Mouse (Mus musculus): ENCODE data around the gene Sirt3. TPM values are rescaled to one million over a fixed set of nuclear protein-coding genes. Genes with fewer than 3 reads are reported as not detected.

The Sirt3 gene
- total RNA-seq, 1 experiment from 2014 or later, result 63.5 TPM

- peak; percentile 91 for DNase-seq
Observed at GRCm38 (mm10) chr7:140847755-140848580, 34.1 kb downstream of the Sirt3 start, which contains the start of gene Odf3. Gene Odf3, plus strand, starts transcription at chr7:140847805.

- DNase-seq, result peak; percentile 42
Observed at GRCm38 (mm10) chr7:140846676-140847075, 35.4 kb downstream of the Sirt3 start.

GRCm38 (mm10) chr7:140845683-140846082, 36.4 kb downstream of the Sirt3 start:
- DNase-seq, result peak; percentile 8

- peak; percentile 96 for DNase-seq
Observed at GRCm38 (mm10) chr7:140844905-140845665, 37.0 kb downstream of the Sirt3 start, which contains the start of gene Scgb1c1. Gene Scgb1c1, plus strand, starts transcription at chr7:140845547.

GRCm38 (mm10) chr7:140843806-140844205, 38.3 kb downstream of the Sirt3 start:
- DNase-seq, result peak; percentile 2

GRCm38 (mm10) chr7:140840750-140841735, 41.1 kb downstream of the Sirt3 start:
- DNase-seq, result no peak

- no peak for DNase-seq
Observed at GRCm38 (mm10) chr7:140839556-140839955, 42.6 kb downstream of the Sirt3 start.

GRCm38 (mm10) chr7:140836243-140837115, 45.6 kb downstream of the Sirt3 start:
- DNase-seq, result no peak

- no peak for DNase-seq
Observed at GRCm38 (mm10) chr7:140835758-140836087, 46.4 kb downstream of the Sirt3 start.

- peak; percentile 72 for DNase-seq
Observed at GRCm38 (mm10) chr7:140834968-140835757, 46.9 kb downstream of the Sirt3 start, which contains the start of gene Urah. Gene Urah, plus strand, starts transcription at chr7:140835018.

GRCm38 (mm10) chr7:140833341-140833740, 48.8 kb downstream of the Sirt3 start:
- DNase-seq, result no peak

GRCm38 (mm10) chr7:140831447-140831846, 50.7 kb downstream of the Sirt3 start:
- no peak for DNase-seq

GRCm38 (mm10) chr7:140828171-140828881, 53.8 kb downstream of the Sirt3 start:
- DNase-seq, result peak; percentile 52

- no peak for DNase-seq
Observed at GRCm38 (mm10) chr7:140822731-140823130, 59.4 kb downstream of the Sirt3 start.

GRCm38 (mm10) chr7:140821653-140822329, 60.3 kb downstream of the Sirt3 start, which contains the start of gene Zfp941:
Gene Zfp941, minus strand, starts transcription at chr7:140822178.
- peak; percentile 74 for DNase-seq

- no peak for DNase-seq
Observed at GRCm38 (mm10) chr7:140821305-140821652, 60.8 kb downstream of the Sirt3 start.

- DNase-seq, result no peak
Observed at GRCm38 (mm10) chr7:140820173-140820572, 61.9 kb downstream of the Sirt3 start.

All from adrenal gland, postnatal 14 days (tissue).